Mouse (Mus musculus) thymus, adult 2 months (tissue): Measurements from ENCODE around the gene Bcorl1.

Source experiments
- CTCF ChIP-seq: fragments of 200-500 bp; IDR thresholded peaks from 2 replicates; pipeline ENCODE4 v1.5.1; 2012; ENCODE audit warnings: mild to moderate bottlenecking, control low read depth, low read length, moderate library complexity, borderline replicate concordance; ENCODE audit not compliant: control insufficient read depth, poor library complexity, insufficient read depth; ENCODE audit errors: extremely low read depth
- POLR2A ChIP-seq: fragments of 200-500 bp; IDR thresholded peaks from 2 replicates; pipeline ENCODE4 v1.6.1; 2012; ENCODE audit warnings: mild to moderate bottlenecking, low read length, control low read depth, moderate library complexity; ENCODE audit not compliant: control insufficient read depth, poor library complexity, insufficient read depth; ENCODE audit errors: extremely low read depth

- TF ChIP-seq CTCF = no peak
- no peak for TF ChIP-seq POLR2A
Observed at GRCm38 (mm10) chrX:48305356-48305755, 35.8 kb upstream of the Bcorl1 start.
